Mouse (Mus musculus) CD8-positive naive resting alpha-beta T cell, adult 2 months (primary cell): ENCODE data around the gene Cdiptos.
A peak's percentile ranks its signal among the peaks of the same experiment; 100 is the strongest.

Source experiments
- DNase-seq, 2 experiments: peaks; one replicate each; pipeline ENCODE4 v3.0.0; 2022; ENCODE audit warnings: low read depth in 2 of 2, low spot score in 2 of 2

The Cdiptos gene

DNA sequence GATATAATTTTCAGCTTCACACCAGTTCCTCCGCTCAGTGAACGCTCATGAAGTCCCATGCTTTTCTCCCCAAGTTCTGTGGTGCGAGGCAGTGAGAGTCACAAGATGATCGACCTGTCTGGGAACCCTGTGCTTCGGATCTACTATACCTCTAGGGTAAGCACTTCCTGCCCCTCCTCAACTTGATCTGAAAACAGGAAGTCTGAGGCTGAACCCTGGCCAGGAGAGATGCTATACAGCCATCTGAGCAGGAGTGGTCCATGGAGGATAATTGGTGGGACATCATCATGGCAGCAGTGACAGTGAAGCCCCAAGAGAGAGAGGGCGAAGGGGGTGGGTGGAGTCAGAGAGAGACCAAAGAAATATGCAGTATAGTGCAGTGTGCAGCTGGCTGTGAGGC lies 2.9 kb upstream of the Cdiptos start:
- peak; percentile 11 to 30 for DNase-seq

DNA sequence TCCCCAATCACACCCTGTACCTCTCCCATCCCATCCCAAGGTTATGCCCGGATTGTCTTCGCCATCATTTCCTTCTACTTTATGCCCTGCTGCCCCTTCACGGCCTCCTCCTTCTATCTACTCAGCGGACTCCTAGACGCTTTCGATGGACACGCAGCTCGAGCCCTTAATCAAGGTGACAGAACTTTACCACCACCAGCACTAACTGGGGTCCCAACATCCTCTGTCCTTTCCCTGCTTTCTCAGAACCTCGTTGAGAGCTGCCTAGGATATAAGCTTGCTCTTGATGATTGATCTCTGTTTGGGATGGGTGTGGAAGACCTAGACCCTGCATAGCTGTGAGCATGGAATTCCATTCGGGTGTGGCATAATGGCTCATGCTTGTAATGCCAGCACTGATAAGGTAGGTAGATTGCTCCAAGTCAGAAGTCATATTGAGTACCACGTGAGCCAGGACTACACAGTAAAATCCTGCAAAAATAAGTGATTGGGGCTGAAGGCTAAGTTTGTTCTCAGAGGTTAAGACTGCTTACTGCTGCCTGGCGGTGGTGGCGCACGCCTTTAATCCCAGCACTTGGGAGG lies 1.1 kb upstream of the Cdiptos start:
- DNase-seq, result no peak

GRCm38 (mm10) chr7:126975893-126975949 lies 177 bp downstream of the Cdiptos start, which contains the start of gene Cdipt:
Gene Cdipt, plus strand, starts transcription at chr7:126975914.
- DNase-seq, result no peak

DNA sequence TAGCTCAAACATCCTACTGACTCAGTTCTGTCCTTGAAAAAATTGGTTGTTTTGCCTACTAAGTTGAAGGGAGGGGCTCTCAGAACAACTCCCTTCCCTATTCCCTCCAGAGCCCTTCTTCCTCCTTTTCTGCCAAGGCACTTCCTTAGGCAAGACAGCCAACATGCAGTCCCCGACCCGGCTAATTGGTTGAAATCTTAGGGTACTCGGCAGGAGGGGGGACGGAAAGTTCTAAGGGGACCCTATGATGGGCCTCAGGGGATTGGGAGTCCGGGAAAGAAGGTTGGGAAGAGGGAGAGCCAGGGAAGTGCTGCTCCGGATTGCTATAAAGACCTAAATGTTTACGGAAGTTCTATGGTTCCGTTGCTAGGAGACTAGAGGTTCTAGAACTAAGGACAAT lies 405 bp downstream of the Cdiptos start:
- no peak for DNase-seq

GRCm38 (mm10) chr7:126967361-126967760 lies 8.5 kb downstream of the Cdiptos start:
- no peak for DNase-seq

GRCm38 (mm10) chr7:126965568-126965967 lies 10.3 kb downstream of the Cdiptos start:
- DNase-seq, result no peak

DNA sequence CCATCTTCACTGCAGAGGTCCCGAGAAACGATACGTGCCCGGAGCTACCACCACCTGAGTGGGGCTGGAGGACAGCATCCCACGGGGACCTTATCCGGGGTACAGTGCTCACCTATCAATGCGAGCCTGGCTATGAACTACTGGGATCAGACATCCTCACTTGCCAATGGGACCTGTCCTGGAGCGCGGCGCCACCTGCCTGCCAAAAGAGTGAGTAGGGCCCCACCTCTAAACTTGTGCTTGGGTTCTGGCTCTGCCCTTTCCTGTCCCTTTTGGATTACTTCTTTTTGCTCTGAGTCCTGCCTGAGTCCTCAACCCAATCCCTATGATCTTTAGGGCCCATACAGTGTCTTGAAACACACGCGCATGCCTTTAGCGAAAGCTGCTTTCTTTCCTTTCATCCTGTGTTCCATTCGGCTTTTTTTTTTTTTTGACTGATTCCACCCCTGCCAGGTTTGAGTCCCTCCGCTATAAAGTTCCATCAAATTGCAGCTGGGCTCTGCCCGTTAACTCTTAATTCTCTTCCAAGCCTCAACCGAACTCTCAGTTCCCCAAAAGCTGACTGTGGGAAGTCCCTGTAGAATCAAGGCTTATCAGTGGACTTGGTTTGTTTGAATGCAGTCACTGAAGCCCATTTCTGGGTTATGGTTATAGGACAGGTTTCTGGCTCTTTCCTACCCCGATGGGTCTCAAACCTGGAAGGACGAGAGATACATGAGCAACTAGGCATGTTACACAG lies 12.2 kb downstream of the Cdiptos start:
- DNase-seq, result no peak

DNA sequence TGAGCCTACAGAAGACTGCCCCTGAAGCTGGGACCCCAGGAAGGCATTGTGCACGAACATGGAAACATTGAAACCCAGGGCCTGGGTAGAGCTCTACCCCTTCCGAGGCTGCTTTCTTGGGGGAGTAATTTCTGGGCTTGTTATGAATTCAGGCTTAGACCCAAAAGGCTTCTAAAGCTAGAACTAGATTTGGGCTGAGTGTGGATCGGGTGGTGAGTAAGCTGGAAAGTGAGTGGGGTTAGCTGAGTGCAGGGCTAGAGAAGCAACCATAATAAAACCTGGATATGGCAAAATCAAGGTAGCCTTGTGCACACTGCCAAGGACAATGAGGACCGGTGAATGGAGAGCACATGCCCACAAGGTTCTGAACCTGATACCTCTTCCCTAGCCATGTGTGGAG lies 13.9 kb downstream of the Cdiptos start:
- no peak for DNase-seq

DNA sequence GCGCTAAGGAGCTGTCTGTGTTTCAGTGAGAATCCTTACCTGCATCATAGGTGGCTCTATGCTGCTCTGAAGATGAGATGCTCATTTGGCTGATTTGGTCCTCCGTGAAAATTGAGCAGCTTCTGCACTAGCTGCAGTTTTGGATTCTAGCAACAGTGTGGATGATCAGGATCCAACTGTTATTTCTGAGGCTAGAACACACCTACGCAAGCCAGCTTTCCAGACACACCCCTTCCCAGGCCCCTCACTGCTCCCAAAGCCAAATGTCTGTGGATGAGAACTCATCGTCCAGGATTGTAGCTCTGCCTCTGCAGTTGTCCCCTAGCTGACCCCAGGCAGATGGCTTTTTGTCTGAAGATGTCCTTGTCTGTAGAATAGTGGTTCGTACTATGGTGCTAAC lies 14.8 kb downstream of the Cdiptos start:
- no peak for DNase-seq

DNA sequence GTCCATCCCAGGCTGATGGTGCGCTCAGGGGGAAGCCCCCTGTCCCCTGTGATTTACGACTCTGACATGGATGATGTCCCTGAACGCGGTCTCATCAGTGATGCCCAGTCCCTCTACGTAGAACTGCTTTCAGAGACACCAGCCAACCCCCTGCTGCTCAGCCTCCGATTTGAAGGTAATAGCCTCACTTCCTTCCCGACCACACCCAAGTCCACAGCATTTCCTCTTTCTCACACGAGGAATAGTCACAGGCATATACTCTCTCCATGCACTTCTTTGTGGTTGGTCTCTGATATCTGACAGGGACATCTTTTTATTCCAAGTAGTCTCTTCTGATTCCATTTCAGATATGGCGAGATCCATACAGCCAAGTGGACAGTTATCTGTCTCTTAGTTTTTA lies 16.1 kb downstream of the Cdiptos start:
- no peak for DNase-seq

DNA sequence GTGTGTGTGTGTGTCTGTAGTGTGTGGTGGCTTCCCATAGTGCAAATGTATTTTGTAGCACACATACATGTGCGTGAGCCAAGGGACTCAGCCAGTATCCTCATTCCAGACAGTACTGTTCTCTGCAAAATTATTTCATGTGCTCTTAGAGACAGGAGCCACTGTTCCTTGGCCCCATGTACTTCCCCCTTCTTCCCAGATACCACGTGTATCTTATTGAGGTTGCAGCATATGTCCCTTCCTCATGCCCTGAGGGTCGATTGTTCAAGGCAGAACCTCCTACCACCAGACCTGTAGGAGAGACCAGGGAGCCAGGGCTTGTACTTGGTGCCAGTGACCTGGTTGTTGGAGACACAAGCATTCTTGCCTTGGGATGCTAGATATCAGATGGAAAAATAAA lies 20.8 kb downstream of the Cdiptos start:
- no peak for DNase-seq

GRCm38 (mm10) chr7:126952646-126953045 lies 23.3 kb downstream of the Cdiptos start:
- DNase-seq, result no peak

DNA sequence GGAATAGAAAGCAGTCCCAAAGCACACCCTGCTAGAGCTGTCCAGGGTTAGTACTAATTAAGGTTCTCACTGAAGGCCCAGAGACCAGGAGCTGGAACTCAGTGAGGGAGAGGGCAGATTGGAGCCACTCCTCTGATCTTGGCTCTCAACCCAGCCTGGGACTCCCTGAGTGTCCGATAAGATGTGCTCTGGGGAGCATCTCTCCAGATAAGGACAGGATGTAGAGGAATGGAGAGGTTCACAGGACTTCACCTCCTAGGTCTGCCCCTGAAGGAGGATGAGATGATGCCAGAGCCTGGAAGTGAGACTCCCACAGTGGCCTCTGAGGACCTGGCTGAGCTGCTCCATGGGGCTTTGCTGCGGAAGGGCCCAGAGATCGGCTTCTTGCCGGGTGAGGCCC lies 24.2 kb downstream of the Cdiptos start:
- DNase-seq, result no peak

GRCm38 (mm10) chr7:126950647-126951615 lies 25.0 kb downstream of the Cdiptos start:
- DNase-seq, result no peak

- peak; percentile 72 to 84 for DNase-seq
Observed at GRCm38 (mm10) chr7:126949793-126950646, 25.9 kb downstream of the Cdiptos start, which contains the start of gene Sez6l2. Gene Sez6l2, plus strand, starts transcription at chr7:126950563.

DNA sequence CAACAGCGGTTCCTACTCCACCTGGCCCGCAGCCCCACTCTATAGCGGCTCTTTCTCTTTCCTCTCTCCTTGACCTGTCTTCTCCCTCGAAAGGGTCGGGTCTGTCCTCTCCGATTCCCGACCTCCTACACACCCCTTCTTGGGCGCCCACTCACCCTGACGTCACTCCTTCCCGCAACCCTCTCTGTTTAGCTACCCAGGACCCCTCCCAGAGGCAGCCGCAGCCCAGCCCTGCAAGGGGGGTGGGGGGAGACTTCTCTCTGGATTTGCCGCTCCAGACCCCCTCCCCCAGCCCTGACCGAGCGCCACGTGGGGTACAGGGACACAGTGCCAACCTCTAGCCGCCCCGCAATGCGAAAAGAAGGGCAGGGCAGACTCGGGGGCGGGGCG lies 26.5 kb downstream of the Cdiptos start, which contains the start of gene Asphd1:
Gene Asphd1, minus strand, starts transcription at position 180 of the 390 bp plus-strand sequence.
- DNase-seq, result no peak

DNA sequence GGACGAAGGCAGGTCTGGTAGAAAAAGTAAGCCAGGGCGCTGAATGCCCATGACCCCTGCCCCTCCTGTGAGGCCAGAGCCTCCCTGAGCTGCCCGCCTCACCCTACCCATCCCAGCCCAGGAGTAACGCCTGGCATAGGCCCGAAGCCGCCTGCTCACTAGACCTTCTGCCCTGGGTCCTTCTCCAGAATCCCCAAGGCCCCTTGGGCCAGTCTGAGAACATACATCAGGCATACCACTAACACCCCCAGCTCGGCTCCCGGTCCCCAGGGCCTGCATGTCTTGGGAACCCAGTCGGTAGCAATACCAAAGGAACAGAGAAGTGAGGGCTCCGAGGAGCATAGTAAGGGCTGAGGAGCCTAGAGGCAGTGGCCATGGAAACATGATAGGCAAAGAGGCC lies 27.3 kb downstream of the Cdiptos start:
- DNase-seq, result no peak

- DNase-seq, result peak; percentile 21 to 37
Observed at GRCm38 (mm10) chr7:126946530-126946929, 29.4 kb downstream of the Cdiptos start.

DNA sequence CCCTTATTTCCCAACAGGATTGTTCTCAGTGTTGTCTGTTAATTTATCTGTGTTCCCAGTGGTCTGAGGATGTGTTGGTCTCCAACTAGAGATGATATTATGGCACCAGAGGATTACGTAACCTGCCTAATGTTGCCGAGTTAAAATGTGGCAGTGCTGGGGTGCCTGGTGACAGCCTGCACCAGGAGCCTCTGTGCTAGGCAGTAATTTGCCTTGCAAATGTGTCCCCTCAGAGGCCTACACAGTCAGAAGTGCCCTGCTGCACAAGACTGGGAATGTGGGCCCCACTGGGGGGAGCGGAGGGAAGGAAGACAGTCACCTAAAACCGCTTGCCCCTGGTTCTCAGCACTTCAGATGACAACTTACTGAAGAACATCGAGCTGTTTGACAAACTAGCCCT lies 34.1 kb downstream of the Cdiptos start:
- DNase-seq, result no peak

DNA sequence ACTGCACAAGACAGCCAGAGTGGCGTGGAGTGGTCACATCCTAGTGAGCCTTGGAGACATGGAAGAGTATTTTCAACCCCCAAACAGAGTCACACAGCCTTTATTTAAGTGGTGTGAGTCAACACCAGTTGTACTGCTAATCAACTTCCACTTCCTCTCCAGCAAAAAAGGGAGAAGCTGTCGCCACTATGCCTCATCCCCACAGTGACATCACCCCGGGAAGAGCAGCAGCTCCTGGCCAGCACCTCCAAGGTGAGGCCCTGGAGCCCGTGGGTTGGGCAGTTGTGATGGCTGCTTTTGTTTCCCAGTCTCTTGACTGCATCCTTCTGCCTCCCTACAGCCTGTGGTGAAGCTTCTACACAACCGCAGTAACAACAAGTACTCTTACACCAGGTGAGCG lies 34.7 kb downstream of the Cdiptos start:
- DNase-seq, result no peak

DNA sequence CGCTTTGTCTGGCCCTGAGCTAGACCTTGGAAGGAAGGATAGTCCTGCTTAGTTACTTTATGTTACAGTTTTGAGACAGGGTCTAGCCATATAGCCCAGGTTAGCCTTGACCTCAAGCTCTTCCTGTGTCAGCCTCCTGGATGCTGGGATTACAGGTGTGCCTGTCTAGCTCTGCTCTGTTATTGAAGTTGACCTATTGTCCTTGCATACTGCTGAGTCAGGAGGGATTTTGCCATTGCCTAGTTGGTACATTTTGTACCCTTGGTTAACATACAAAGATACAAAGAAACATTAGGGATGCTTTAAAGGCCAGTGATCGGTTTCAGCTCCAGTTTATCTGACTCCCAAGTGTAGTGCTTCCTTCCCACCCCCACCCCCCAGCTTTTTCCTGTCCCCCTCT lies 43.2 kb downstream of the Cdiptos start:
- no peak for DNase-seq
